Mouse (Mus musculus) cerebellum, adult 2 months (tissue): Measurements from ENCODE around the gene Cenpl.

Experiments used
- CTCF ChIP-seq: fragments of 200-500 bp; IDR thresholded peaks from 2 replicates; pipeline ENCODE4 v1.5.1; 2011; ENCODE audit warnings: low read depth, mild to moderate bottlenecking, control low read depth, low read length, moderate library complexity, borderline replicate concordance; ENCODE audit not compliant: insufficient read depth
- POLR2A ChIP-seq: fragments of 200-500 bp; IDR thresholded peaks from 2 replicates; pipeline ENCODE4 v1.6.1; 2011; ENCODE audit warnings: low read length, control low read depth, borderline replicate concordance; ENCODE audit not compliant: insufficient read depth

DNA sequence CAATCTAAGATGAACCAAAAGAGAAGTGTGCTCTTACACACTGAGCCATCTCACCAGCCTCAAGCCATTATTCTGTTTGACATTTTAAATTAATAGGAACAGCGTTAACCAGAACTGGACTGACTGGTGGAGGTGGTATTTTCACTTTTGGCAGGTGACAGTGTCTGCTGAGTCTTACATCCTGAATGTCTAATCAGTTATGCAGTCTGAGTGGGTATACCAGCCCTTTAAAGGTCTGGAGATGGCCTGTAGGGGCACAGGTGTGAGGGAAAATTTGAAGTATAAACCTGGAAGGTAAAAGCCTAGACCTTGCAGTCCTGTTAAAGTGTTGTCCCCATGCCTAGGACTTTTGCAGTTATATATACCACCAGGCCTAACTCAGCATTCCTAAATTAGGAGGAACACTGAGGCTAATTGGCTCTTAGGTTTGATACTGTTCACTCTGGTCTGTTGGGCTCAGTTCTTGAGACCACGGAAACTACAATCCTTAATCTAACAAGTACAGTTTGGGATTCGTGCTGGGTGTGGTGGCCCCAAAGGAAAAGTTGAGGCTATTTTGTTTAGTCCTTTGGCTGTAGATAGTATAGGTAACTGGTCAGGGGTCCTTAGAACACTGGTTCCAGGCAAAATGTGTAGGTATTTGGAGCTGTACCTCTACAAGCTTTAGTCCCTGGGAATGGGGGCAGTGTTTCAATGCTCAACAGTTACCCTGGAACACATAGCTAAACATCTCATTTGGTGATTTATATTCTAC lies 31.4 kb upstream of the Cenpl start:
- TF ChIP-seq CTCF (no peak), POLR2A (no peak)
